Mouse (Mus musculus) frontal cortex, postnatal 10 days (tissue): ENCODE measurements at regions not wholly inside any gene's neighbourhood (a gene's known extent, or its start where the extent isn't known, plus 50 kb on each side); places are given as distances from the start of the nearest gene placed in this dataset.

Experiments
- DNase-seq, 2 experiments: peaks; one replicate each; pipeline ENCODE4 v3.0.0; 2022; ENCODE audit warnings: low spot score in 2 of 2, mixed read lengths in 1 of 2

DNA sequence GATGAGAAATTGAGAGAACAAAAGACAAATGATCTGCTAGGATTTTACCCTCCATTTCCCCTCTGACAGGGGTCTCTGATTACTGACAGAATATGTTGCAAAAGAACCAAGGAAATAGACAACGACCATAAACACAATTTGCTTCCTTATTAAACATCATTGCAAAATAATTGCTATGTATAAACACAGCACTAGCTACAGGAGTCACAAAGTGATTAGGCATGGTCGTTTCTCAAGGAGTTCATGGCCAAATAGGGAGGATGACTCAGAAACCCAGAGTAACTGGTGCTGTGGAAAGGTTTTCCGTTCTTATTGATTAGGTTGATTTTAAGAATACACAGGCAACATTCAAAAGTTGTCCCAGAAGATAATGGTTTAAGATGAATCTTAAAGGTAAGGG is 180.4 kb downstream of the Gm12728 start:
- no peak for DNase-seq

DNA sequence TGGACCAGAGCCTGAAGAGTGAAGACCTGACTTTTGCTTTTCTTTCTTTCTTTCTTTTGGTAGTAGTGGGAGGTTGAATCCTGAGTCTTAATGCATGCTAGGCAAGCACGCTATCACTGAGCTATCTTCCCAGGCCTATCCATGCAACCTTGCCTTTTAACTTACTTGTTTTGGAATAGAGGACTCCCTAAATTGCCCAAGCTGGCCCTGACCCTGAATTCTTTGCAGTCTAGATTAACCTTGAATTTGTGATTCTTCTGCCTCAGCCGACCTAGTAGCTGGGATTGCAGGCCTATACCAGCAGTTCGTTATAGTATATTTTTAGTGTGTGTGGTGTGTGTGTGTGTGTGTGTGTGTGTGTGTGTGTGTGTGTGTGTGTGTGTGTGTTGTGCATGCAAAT is 183.1 kb downstream of the Gm12728 start:
- DNase-seq, result no peak

DNA sequence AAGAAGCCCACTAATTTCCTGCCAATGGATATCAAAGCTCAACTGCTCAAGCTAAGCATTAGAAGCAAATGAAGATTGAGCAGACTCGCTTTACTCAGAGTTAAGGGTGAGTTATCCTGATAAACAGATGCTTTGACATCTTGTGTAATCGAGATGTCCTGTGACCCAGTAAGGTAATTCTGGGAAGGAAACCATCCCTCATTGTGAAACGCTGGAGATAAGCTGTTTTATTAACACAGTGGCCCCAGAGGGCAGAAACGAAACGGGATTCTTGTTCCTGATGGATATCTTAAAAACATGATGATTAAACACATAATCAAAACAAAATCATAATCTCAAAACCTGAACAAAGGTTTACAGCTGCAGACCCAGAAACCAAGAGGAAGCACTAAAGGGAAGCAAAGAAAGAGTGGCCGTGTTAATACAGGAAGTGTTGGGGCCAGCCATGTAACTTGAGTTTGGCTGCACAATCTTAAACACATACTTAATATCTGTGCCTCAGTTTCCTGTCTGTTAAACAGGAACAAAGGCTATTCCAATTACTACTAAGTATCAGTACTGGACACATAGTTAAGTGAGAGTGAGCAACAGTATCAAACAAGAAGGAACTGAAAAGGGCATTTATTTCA is 184.2 kb downstream of the Gm12728 start:
- DNase-seq, result no peak

DNA sequence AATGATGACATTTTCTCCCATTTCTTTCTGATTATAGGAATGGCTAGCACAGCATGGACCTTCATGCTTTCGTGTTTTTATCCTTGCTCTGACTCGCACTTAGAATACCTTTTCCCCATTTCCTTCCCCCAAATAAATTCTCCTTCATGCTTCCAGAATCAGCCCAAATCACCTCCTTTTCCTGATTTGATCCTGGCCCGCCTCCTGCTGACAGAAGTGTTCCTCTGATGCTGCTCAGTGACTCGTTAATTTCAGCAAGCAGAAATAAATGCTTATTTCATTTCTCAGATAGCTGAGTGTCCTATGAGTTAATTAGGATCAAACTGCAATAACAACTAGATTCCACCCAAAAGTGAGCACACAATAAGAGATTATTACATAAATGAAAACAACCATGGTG is 185.3 kb downstream of the Gm12728 start:
- no peak for DNase-seq

DNA sequence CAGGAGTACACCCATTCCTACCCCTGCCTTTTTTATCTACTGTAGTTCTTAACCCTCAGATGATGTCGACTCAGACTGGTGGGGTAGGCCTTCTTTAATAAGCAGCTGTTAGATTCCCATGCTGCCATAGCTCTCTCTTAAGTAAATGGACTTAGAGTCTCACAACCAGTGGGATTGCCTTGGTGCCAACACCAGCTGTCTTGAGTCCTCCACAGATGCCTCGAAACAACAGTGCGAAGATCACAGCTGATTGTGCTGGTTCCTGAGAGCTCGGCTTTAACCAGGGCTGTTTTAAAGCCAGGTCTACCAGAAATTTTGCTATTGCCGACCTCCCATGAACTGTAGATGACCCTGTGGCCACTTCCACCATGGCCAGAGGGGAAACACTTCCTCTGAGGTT is 189.4 kb downstream of the Gm12728 start:
- no peak for DNase-seq

DNA sequence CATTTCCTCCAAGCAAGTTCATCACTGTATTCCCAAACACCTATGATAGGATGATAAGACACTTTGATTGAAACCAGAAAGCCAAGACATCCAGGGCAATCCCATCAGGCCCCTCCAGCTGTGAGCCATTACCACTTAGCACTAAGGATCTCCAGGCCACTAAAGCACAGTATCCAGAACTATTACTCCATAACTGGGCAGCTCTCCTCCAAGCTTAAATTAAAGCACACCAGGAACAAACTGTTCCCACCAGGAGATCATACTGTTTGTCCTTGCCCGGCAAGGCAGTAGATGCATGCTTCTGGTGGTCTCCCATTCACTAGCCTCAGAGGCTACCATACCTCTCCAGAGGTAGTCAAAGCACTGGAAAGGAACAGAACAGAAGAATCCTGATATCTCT is 193.3 kb downstream of the Gm12728 start:
- DNase-seq, result no peak

DNA sequence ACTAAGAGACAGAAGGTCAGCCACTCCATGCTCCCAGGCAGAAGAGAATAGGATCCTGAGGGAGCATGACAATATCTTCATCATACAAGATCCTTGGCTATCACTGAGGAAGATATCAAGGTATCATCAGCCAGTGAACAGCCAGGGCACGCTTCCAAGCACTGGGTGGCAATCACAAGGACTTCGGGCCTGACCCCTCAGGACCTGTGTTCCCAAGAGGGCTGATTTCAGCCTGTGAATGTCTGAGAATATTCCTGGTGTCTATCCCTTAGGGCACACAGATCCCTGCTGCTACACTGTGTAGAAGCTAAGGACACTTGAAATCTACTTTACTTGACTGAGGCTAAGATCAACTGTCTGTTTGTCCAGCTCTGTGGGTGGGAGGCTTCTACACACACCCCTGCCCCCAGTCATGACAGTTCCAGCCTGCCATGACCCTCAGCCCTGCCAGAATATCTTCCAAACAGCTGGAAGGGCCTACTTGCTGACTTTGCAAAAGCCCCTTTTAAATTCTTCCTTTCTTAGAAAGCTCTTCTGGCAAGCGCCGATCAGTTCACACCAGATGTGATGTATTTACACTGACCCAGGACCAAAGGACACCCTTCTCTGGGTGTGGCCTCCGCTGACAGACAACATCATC is 198.4 kb downstream of the Gm12728 start:
- DNase-seq, result no peak

DNA sequence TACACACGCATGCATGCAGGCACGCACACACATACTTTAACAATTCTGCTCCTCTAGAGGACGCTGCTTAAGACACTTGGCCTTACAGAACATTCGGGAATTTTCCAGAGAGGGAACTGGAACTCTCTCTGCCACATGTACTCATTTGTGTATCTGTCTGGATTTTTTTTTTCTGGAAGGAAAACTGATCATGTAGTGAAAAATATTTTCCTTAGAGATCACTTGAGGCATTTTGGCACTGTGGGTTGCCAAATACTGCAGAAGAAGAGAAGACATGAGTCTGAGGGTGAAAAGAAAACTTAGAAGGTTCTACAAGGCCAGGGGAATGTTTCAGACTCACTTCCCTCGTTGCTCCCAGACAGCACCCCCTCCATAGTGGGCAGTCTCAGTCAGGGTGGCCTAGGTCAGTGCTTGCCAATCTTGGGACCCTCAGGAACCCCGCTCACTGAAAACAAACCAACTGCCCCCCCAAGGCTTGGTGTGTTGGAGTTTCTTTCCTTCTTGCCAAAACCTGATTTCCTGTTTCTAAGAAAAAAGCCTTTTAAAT is 203.0 kb downstream of the Gm12728 start:
- no peak for DNase-seq

DNA sequence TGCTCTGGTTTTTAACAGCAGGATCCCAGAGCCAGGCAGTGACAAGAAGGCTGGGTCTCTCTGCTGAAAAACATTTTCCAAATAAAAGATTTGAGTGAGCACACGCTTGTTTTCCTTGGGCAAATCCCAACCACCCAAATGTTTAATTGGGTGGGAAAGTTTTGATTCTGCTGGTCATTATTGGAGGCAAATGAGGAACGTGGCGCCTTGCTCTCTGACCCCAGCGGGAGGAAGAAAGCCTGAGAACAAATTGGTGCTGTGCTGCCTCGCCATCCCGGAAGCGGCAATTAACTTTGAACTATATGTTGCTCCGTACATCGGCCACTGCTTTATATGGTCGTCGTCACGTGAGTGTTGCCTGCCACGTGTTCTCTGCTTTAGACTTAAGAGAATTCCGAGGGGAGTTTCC is 204.7 kb downstream of the Gm12728 start:
- DNase-seq, result no peak

DNA sequence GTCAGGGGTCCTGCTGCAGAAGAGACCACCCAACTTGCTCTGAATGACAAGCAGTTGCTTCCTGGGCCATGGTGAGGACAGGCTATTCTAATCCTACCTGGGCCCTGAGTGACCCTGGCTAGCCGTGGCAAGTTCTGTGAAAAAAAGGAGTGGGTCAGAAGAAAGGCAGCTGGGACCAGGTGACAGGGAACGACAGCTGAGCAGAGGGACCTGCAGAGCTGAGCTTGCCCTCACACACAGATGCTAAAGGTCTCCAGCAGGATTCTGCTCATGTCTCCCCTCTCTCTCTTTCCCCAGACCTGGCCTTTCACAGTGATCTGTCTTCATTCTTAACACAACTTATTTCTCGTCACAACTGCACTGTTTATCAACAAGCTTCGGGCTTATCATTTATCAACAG is 206.4 kb downstream of the Gm12728 start:
- DNase-seq, result no peak

DNA sequence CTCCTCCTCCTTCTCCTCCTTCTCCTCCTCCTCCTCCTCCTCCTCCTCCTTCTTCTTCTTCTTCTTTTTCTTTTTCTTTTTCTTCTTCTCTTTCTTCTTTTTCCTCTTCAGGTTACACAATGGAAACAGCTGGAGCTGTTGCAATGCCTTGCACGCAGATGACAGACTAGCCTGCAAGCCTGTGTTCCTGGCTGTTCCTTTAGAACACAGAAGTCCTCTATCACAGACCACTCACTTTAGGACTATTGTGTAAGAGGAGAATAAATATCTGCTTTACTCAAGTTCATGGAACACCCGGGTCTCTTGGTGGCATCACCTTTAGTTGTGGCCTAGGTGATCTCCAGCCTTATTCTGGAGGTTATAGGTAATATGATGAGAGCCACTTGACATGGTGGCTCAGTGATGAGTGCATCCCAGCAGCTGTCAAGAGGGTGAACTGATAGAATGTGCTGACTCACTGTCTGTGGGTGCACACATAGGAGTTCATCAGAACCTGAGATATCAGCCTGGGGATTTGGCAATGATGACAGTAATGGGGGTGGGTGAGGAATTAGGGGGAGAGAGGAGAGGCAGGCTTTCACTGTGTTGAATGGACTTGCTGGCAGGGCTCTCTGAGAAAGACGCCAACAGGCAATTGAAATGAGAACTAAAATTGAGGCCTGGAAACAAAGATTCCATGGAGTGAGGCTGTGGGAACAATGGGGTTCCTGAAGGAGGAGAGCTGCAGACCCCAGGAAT is 207.4 kb downstream of the Gm12728 start:
- peak in 1 of 2 experiments; percentile 12 for DNase-seq

DNA sequence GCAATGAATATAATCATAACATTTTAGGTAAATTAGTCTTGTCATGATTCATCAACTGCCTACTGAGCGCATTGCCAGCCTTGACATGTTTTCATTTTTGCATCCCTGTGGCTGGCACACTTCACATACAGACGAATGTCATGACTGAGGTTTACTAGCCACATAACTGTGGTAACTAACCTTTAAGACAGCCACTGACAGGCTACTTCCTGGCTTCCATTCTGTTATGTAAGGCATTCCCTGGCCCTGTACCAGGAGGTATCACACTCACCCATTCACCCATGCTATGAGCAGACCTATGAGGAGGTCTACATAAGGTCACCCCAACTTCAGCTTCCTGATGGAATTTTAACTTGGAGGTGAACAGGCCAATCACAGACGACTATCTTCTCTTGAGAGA is 212.8 kb downstream of the Gm12728 start:
- no peak for DNase-seq

DNA sequence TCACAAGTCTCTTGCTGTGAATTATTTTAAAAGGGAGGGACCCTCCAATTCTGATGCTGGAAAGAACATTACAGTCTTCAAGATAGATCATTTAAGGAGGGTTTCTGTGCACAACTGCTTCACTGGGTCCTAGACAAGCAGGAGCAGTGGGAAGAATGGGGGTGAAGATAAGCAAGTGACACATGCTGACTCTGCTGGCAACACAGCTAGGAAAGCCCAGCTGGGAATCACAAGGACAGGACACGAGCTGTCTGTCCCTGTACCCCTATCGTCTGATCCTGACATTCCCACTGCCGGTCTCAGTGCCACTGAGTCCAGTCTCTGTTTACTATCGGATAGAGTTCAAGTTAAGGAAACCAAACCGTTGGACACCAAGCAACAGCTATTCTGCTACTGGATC is 216.3 kb downstream of the Gm12728 start:
- DNase-seq, result no peak

DNA sequence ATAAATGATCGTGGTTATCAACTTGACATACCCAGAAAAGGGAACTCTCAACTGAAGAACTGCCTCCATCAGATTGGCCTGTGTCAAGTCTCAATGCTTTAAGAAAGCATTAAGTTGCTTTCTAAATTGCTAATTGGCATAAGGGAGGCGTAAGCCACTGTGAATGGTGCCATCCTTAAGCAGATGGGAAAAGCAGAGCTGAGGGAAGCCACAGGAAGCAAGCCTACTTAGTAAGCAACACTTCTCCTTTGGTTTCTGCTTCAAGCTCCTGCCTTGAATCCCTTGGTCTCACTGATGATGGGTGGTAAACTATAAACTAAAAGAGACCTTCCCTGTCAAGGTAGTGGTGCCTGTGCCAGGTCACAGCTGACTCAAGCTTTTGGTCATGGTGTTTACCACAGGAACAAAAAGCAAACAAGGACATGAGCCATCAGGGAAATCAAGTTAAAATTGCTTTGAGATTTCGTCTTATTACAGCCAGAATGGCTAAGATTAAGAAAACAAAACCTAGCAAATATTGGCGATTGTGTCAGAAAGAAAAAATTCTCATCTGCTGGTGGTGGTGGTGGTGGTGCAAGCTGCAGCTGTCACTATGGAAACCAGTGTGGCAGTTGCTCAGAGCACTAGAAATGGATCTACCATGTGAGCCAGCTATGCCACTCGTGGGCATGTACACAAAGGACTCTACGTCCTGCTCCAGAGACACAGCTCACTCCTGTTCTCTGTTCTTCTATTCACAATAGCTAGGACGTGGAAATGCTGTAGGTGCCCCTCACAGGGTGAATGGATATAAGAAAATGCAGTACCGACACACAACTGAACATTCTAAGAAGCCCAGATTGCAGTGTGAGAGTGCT is 217.9 kb downstream of the Gm12728 start:
- DNase-seq, result no peak

DNA sequence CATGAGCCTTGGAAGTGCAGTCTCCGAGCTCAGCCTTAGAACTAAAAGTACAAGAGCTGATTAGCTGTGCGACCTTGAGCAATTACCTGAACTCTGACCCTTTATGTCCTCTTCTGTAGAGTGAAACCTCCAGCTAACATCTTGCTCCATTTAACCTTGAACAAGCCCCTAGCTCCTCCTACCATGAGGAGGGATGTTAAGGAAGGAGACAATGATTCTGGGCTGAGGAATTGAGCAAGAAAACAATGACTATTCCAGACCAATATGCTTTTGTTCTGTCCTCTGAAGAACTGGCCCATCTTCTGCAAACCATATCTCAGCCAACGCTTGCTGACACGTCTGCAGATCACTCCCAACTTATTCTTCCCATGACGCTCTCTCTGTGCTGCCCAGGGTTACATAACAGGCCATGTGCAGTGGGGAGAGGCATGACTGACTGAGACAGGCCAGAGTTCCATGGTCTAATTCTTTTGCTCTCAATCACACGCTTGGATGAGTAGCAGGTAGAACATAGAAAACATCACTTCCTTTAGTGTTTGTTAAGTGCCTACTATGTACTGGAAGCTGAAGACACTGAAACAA is 227.5 kb downstream of the Gm12728 start:
- DNase-seq, result no peak

DNA sequence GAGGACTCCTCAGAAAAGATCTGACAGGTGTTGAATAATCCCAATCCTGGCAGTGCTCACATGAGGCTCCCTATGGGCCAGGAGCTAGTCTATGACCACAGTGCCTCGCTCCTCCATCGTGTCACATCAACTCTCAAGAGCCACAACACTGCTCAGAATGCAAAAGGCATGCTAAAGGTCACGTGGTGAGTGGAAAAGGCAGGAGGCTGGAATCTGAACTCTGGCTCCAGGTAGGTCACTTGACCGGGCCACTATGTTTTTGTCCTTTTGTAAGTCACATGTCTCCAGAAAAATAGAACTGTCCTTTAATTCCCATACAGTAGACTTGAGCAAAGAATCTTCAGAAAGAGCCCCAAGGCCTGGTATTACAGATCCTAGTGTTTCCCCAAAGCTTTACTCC is 229.3 kb downstream of the Gm12728 start:
- DNase-seq, result no peak

DNA sequence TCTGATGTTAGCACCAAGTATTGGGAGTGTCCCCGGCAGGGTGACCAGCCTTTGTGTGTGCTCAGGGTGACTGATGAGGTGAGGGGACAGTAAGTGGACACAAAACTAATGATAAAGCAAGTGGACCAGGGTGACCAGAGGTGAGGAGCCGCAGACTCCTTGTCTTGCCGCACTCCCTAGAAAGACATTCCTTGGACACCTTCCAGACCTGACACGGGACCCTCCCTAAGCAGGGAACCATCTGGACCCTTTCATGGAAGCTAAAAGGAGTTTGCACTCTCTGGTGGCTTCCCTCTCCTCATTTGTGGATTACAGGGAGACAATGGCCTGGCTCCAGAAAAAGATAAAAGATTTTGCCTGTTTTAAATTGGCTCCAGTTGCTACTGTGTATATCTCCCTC is 230.7 kb downstream of the Gm12728 start:
- no peak for DNase-seq

DNA sequence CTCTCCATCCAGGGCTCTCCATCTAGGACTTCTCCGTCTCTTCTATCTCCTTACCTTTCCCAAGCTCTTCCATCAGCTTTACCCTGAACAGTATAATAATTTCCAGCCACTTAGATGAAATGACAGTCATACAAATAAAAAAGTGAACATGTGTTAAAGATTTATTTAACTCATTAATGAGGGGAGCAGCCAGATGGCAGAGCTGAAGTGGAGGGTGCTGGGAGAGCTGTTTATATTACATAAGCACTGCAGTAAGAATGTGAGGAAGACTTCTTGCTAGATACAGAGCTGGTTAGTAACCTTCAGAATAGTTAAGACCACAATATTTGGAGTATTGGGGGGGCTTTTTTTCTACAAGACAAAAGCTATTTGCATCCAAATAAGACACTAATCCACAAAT is 234.9 kb downstream of the Gm12728 start:
- no peak for DNase-seq

DNA sequence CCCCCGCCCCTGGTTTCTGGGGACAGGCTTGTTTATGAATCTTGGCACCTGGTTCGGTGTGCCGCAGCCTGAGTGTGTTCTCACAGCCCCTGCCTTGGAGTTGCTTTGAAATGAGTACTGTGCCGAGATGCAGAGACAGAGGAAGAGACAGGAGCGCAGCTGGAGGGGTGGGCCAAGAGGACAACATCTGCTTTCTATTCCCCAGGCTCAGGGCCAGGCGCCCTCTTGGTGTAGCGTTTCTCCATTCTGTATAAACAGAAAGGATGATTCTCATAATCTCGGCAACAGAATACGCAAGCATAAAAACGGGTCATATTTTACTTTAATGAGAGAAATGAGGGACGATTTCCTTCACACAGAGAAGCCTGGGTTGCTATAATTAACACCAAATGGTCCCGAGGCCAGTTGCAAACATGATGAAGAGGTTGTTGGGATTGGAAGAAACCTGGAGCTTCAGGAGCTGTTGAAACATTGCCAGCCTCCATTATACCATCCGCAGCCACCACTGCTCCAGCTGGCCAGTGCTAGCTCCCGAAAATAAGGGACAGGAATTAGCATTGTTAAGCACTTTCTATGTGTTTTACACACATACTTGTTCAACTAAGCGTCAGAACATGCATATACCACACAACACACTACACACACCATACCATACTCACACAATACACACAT is 236.4 kb downstream of the Gm12728 start:
- no peak for DNase-seq

DNA sequence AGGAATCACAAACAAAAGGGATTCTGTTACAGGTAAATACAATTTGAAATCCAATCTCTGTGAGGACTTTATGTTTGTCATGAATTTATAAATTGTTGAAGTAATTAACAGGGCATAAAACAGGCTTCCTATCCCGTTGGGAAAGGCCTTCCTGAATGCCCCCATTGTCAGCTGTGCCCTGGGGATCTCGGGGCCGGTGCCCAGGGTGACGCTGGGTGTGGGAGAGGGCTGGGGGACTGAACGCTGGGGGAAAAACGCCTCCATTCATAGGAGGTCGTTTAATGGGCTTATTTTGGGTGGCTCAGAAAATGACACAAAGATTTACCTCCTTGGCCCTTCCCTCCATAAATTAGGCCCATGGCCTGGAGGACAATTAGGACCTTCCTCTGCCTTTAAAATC is 250.7 kb downstream of the Gm12728 start:
- no peak for DNase-seq

DNA sequence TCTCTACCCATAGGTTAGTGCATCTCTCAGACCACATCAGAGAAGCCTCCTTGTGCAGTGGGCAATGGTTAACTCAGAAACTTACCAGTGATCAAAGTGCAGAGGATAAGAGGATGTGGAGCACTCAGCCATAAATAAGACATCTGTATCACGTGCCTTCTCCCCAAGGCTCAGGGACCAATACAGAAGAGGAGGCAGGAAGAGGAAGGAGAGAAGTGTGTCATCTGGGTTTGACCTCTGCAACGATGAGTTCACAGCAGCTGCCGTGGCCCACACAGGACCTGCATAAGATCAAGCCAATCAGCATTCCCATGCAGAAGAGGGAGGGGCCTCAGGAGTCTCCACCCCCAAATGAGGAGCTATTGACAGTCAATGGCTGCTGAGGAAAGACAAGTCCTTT is 252.8 kb downstream of the Gm12728 start:
- DNase-seq, result no peak
